Mouse (Mus musculus) heart, postnatal 0 days (tissue): ENCODE measurements at regions not wholly inside any gene's neighbourhood (a gene's known extent, or its start where the extent isn't known, plus 50 kb on each side); places are given as distances from the start of the nearest gene placed in this dataset.
A peak's percentile ranks its signal among the peaks of the same experiment; 100 is the strongest.

ENCODE experiments used
- ATAC-seq: fragments of 200-750 bp; cut with Nextera tagmentation; 2 replicates; pipeline ENCODE4 v1.8.0; 2017; ENCODE audit warnings: low read depth, moderate number of reproducible peaks, moderate library complexity; ENCODE audit not compliant: insufficient read depth
- DNase-seq: peaks from one replicate; pipeline ENCODE4 v3.0.0-alpha.2; 2016; ENCODE audit warnings: low spot score
- H3K27ac ChIP-seq: fragments of 300-500 bp; sonication (generic); 2 replicates; pipeline ENCODE4 v1.5.1; 2014; ENCODE audit warnings: low read depth, mild to moderate bottlenecking
- H3K27me3 ChIP-seq: fragments of 300-500 bp; sonication (generic); 2 replicates; pipeline ENCODE4 v1.6.1; 2014; ENCODE audit warnings: low read length, mixed read lengths; ENCODE audit not compliant: control insufficient read depth, insufficient read depth
- H3K36me3 ChIP-seq: fragments of 300-500 bp; sonication (generic); replicated peaks from 2 replicates; pipeline ENCODE4 v1.6.1; 2014; ENCODE audit warnings: low read length, mixed read lengths; ENCODE audit not compliant: control insufficient read depth, insufficient read depth
- H3K4me1 ChIP-seq: fragments of 300-500 bp; sonication (generic); 2 replicates; pipeline ENCODE4 v1.6.1; 2014; ENCODE audit warnings: antibody characterized with exemption; ENCODE audit not compliant: control insufficient read depth, insufficient read depth
- H3K4me2 ChIP-seq: fragments of 300-500 bp; sonication (generic); 2 replicates; pipeline ENCODE4 v1.6.1; 2014; ENCODE audit warnings: low read depth, mild to moderate bottlenecking, low read length, moderate library complexity
- H3K4me3 ChIP-seq: fragments of 300-500 bp; sonication (generic); 2 replicates; pipeline ENCODE4 v1.5.1; 2014; ENCODE audit warnings: low read depth, low read length
- H3K9ac ChIP-seq: fragments of 300-500 bp; sonication (generic); replicated peaks from 2 replicates; pipeline ENCODE4 v1.6.1; 2014; ENCODE audit warnings: low read depth, low read length, mixed read lengths
- H3K9me3 ChIP-seq: fragments of 300-500 bp; sonication (generic); replicated peaks from 2 replicates; pipeline ENCODE4 v1.6.1; 2016; ENCODE audit warnings: low read length; ENCODE audit not compliant: control insufficient read depth
- CTCF ChIP-seq: IDR thresholded peaks from 2 replicates; pipeline ENCODE4 v1.5.1; 2016; ENCODE audit warnings: antibody characterized with exemption, control low read depth, low read depth
- EP300 ChIP-seq: IDR thresholded peaks from 2 replicates; pipeline ENCODE4 v1.6.1; 2016; ENCODE audit warnings: antibody characterized with exemption, low read depth
- WGBS: fragments of 180-500 bp; shearing (Covaris S2); extraction: QIAGEN DNeasy Blood & Tissue Kit; methylation state at CpG from one replicate; pipeline ENCODE4 v1.1.7; 2014; 5-methylcytosine and 5-hydroxymethylcytosine counted together

DNA sequence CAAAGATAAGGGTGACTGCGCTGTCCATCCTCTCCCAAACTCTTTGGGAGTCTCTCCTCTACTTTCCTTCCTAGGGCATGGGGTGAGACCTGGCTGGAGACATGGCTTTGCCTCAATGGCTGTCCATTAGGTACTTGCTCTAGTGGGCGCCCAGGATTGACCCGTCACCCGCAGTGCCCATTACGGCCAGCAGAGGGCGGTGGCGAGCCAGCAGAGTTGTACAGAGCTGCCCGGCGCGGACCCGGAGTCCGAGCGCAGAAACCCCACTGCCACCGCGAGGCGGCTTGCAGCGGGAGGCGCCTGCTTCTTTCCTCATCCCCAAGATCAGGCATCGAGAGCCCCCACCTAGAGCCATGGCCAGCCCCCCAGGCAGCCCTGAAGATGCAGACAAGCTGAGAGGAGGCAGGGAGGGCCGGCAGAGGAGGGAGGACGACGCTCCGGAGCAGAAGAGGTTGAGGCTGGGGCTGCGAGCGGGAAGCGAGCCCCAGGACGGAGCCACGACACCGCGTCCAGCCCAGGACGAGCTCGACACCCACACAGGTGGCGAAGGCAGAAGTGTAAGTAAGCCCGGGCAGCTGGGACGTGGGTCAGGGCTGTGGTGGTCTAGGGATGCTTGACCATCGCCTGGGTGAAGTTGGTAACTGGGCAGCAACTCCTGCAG lies 50.9 kb upstream of the Eef2kmt start:
- H3K9ac ChIP-seq: no peak overlapping the region

More for the DNA sequence above, 50.9 kb upstream of the Eef2kmt start:
- WGBS: 3% methylated on average over 36 of the region's 36 CpGs
- no peaks in the 10 kb centered on the region for H3K4me1 ChIP-seq
- H3K27ac ChIP-seq: no peak overlapping the region
- H3K4me3 ChIP-seq: peak overlapping the region; percentile 38
- H3K27me3 ChIP-seq: peaks cover 20% of the 10 kb centered on the region
- peak overlapping the region; percentile 66 for H3K4me2 ChIP-seq
- ATAC-seq (peak; percentile 87), DNase-seq (peak; percentile 58)
- no peaks in the 10 kb centered on the region for H3K9me3 ChIP-seq
- no peak for TF ChIP-seq EP300
- peak; percentile 95 for TF ChIP-seq CTCF
- H3K36me3 ChIP-seq: no peaks in the 10 kb centered on the region
